Mouse (Mus musculus) hindbrain, postnatal 0 days (tissue): ENCODE measurements at regions not wholly inside any gene's neighbourhood (a gene's known extent, or its start where the extent isn't known, plus 50 kb on each side); places are given as distances from the start of the nearest gene placed in this dataset.

ENCODE experiments used
- ATAC-seq: fragments of 200-750 bp; cut with Nextera tagmentation; 2 replicates; pipeline ENCODE4 v1.8.0; 2017; ENCODE audit warnings: mild to moderate bottlenecking, moderate TSS enrichment, moderate library complexity
- DNase-seq: peaks from one replicate; pipeline ENCODE4 v3.0.0-alpha.2; 2015; ENCODE audit warnings: low spot score
- H3K27ac ChIP-seq: fragments of 300-500 bp; sonication (generic); 2 replicates; pipeline ENCODE4 v1.5.1; 2014; ENCODE audit warnings: mild to moderate bottlenecking
- H3K27me3 ChIP-seq: fragments of 300-500 bp; sonication (generic); 2 replicates; pipeline ENCODE4 v1.6.1; 2014; ENCODE audit warnings: low read length, mixed read lengths; ENCODE audit not compliant: insufficient read depth
- H3K36me3 ChIP-seq: fragments of 300-500 bp; sonication (generic); 2 replicates; pipeline ENCODE4 v1.6.1; 2014; ENCODE audit warnings: low read length, mixed read lengths; ENCODE audit not compliant: insufficient read depth
- H3K4me1 ChIP-seq: fragments of 300-500 bp; sonication (generic); 2 replicates; pipeline ENCODE4 v1.6.1; 2014; ENCODE audit warnings: antibody characterized with exemption, low read length, mixed read lengths; ENCODE audit not compliant: insufficient read depth
- H3K4me2 ChIP-seq: fragments of 300-500 bp; sonication (generic); 2 replicates; pipeline ENCODE4 v1.6.1; 2014; ENCODE audit warnings: low read depth, mild to moderate bottlenecking, low read length, moderate library complexity, mixed read lengths
- H3K4me3 ChIP-seq: fragments of 300-500 bp; sonication (generic); 2 replicates; pipeline ENCODE4 v1.5.1; 2014; ENCODE audit warnings: low read length
- H3K9ac ChIP-seq: fragments of 300-500 bp; sonication (generic); replicated peaks from 2 replicates; pipeline ENCODE4 v1.6.1; 2014; ENCODE audit warnings: mild to moderate bottlenecking, low read length, moderate library complexity, mixed read lengths
- H3K9me3 ChIP-seq: fragments of 300-500 bp; sonication (generic); 2 replicates; pipeline ENCODE4 v1.6.1; 2016; ENCODE audit warnings: low read length, mixed read lengths
- CTCF ChIP-seq: IDR thresholded peaks from 2 replicates; pipeline ENCODE4 v1.5.1; 2016; ENCODE audit warnings: antibody characterized with exemption, control low read depth, low read depth
- WGBS: fragments of 180-500 bp; shearing (Covaris S2); extraction: QIAGEN DNeasy Blood & Tissue Kit; methylation state at CpG from one replicate; pipeline ENCODE4 v1.1.7; 2014; 5-methylcytosine and 5-hydroxymethylcytosine counted together

- Histone ChIP-seq H3K27me3 (no peaks in the 10 kb centered on the region), H3K4me1 (no peaks in the 10 kb centered on the region), H3K4me2 (no peak overlapping the region), H3K27ac (no peak overlapping the region), H3K36me3 (no peaks in the 10 kb centered on the region), H3K9ac (no peak overlapping the region), H3K9me3 (no peaks in the 10 kb centered on the region), H3K4me3 (no peak overlapping the region)
- DNase-seq (no peak), ATAC-seq (no peak)
- WGBS: 80% methylated on average over 2 of the region's 2 CpGs
- no peak for TF ChIP-seq CTCF
Observed at GRCm38 (mm10) chr17:65193341-65193740, 347.2 kb downstream of the Tmem232 start.

- no peaks in the 10 kb centered on the region for H3K27me3 ChIP-seq
- H3K9ac ChIP-seq: no peak overlapping the region
- H3K27ac ChIP-seq: no peak overlapping the region
- no peak overlapping the region for H3K4me2 ChIP-seq
- no peaks in the 10 kb centered on the region for H3K36me3 ChIP-seq
- 50% methylated on average over 12 of the region's 12 CpGs for WGBS
- H3K4me3 ChIP-seq: no peak overlapping the region
- DNase-seq (peak; percentile 47), ATAC-seq (peak; percentile 93)
- H3K9me3 ChIP-seq: no peaks in the 10 kb centered on the region
- H3K4me1 ChIP-seq: no peaks in the 10 kb centered on the region
- no peak for TF ChIP-seq CTCF
Observed at GRCm38 (mm10) chr17:65192432-65193059, 348.0 kb downstream of the Tmem232 start.

- Histone ChIP-seq H3K9ac (no peak overlapping the region), H3K27ac (no peak overlapping the region), H3K4me3 (no peak overlapping the region), H3K4me2 (no peak overlapping the region), H3K36me3 (no peaks in the 10 kb centered on the region), H3K4me1 (no peaks in the 10 kb centered on the region), H3K27me3 (no peaks in the 10 kb centered on the region), H3K9me3 (no peaks in the 10 kb centered on the region)
- ATAC-seq: no peak
- WGBS: 84% methylated on average over 12 of the region's 12 CpGs
- TF ChIP-seq CTCF: no peak
- no peak for DNase-seq
Observed at GRCm38 (mm10) chr17:65190839-65191591, 349.6 kb downstream of the Tmem232 start.

GRCm38 (mm10) chr17:65181164-65181563 lies 345.3 kb upstream of the 4930583I09Rik start:
- no peak for TF ChIP-seq CTCF
- WGBS: 52% methylated on average over 4 of the region's 4 CpGs
- no peak for DNase-seq

GRCm38 (mm10) chr17:65175770-65176169 lies 339.9 kb upstream of the 4930583I09Rik start:
- ATAC-seq (no peak), DNase-seq (no peak)
- WGBS: 65% methylated on average over 4 of the region's 4 CpGs

More at GRCm38 (mm10) chr17:65181164-65181563, 345.3 kb upstream of the 4930583I09Rik start:
- Histone ChIP-seq H3K9me3 (no peaks in the 10 kb centered on the region), H3K4me2 (no peak overlapping the region), H3K27me3 (no peaks in the 10 kb centered on the region), H3K4me3 (no peak overlapping the region), H3K9ac (no peak overlapping the region), H3K4me1 (no peaks in the 10 kb centered on the region), H3K36me3 (no peaks in the 10 kb centered on the region), H3K27ac (no peak overlapping the region)
- no peak for ATAC-seq

GRCm38 (mm10) chr17:65174114-65174513 lies 338.2 kb upstream of the 4930583I09Rik start:
- TF ChIP-seq CTCF: no peak
- Histone ChIP-seq H3K9ac (no peak overlapping the region), H3K4me2 (no peak overlapping the region), H3K27ac (no peak overlapping the region), H3K4me1 (no peaks in the 10 kb centered on the region), H3K27me3 (no peaks in the 10 kb centered on the region), H3K9me3 (no peaks in the 10 kb centered on the region), H3K4me3 (no peak overlapping the region), H3K36me3 (no peaks in the 10 kb centered on the region)
- ATAC-seq (peak; percentile 21; the same call in 1 of the 2 replicates), DNase-seq (no peak)
- WGBS: 41% methylated on average over 6 of the region's 6 CpGs

More at GRCm38 (mm10) chr17:65175770-65176169, 339.9 kb upstream of the 4930583I09Rik start:
- Histone ChIP-seq H3K4me1 (no peaks in the 10 kb centered on the region), H3K4me2 (no peak overlapping the region), H3K27me3 (no peaks in the 10 kb centered on the region), H3K4me3 (no peak overlapping the region), H3K36me3 (no peaks in the 10 kb centered on the region), H3K9ac (no peak overlapping the region), H3K27ac (no peak overlapping the region), H3K9me3 (no peaks in the 10 kb centered on the region)
- no peak for TF ChIP-seq CTCF

- Histone ChIP-seq H3K27ac (no peak overlapping the region), H3K36me3 (no peaks in the 10 kb centered on the region), H3K4me3 (no peak overlapping the region), H3K4me1 (no peaks in the 10 kb centered on the region), H3K9ac (no peak overlapping the region), H3K4me2 (no peak overlapping the region), H3K9me3 (no peaks in the 10 kb centered on the region), H3K27me3 (no peaks in the 10 kb centered on the region)
- WGBS: 84% methylated on average over 3 of the region's 3 CpGs
- ATAC-seq (no peak), DNase-seq (no peak)
- no peak for TF ChIP-seq CTCF
Observed at GRCm38 (mm10) chr17:65173236-65173635, 337.4 kb upstream of the 4930583I09Rik start.
